Comparison of ENCODE assay signal across 7 mouse cellular contexts in genomic region chr17:56292531-56293222, GRCm38 (mm10). TPM values are rescaled to one million over a fixed set of nuclear protein-coding genes. Genes with fewer than 3 reads are reported as not detected.
A peak's percentile ranks its signal among the peaks of the same experiment; 100 is the strongest.
DNase-seq lines count a peak whose midpoint lies in the region; ATAC-seq and TF ChIP-seq lines count a peak whose summit lies in the region.

Gene Plin3, minus strand, starts transcription at chr17:56292873.

- H3K4me3 ChIP-seq in C2C12 (ENCODE audit: insufficient read depth, poor library complexity, severe bottlenecking), result no peak within 1 kb of the TSS
- H3K4me3 ChIP-seq in forebrain, embryonic 11.5 days (ENCODE audit: low read depth, low read length), result no peak within 1 kb of the TSS
- H3K4me3 ChIP-seq in liver, embryonic 14.5 days (ENCODE audit: insufficient read depth in 1 of 2, low read depth in 2 of 2, low read length in 2 of 2), result no peak within 1 kb of the TSS

- WGBS in forebrain, embryonic 11.5 days, result 93% methylated on average over 4 of the region's 4 CpGs
- 74% methylated on average over 4 of the region's 4 CpGs for WGBS in liver, embryonic 14.5 days (ENCODE audit: insufficient replicate concordance)

- no peaks in the 10 kb centered on the region for H3K79me3 ChIP-seq in C2C12 (ENCODE audit: low read depth)

- TF ChIP-seq CTCF in C2C12 (IDR thresholded peaks at IDR 0.05; ENCODE audit: control insufficient read depth, insufficient read depth, insufficient read length), result no peak
- TF ChIP-seq CTCF in liver, embryonic 14.5 days (IDR thresholded peaks at IDR 0.05; ENCODE audit: low read depth), result no peak

- H3K79me2 ChIP-seq in C2C12 (ENCODE audit: control insufficient read depth, insufficient read depth), result peaks cover 14% of the 10 kb centered on the region

- peaks cover 23% of the 10 kb centered on the region for H3K4me1 ChIP-seq in forebrain, embryonic 11.5 days (replicated peaks; ENCODE audit: control insufficient read depth, insufficient read depth, low read length)
- peaks cover 30 to 38% of the 10 kb centered on the region in 2 experiments for H3K4me1 ChIP-seq in liver, embryonic 14.5 days (replicated peaks; ENCODE audit: control insufficient read depth in 2 of 2, insufficient read depth in 2 of 2, low read length in 1 of 2)

- no peaks in the 10 kb centered on the region for H3K27me3 ChIP-seq in C2C12 (ENCODE audit: control insufficient read depth, insufficient read depth, insufficient read length)
- no peaks in the 10 kb centered on the region for H3K27me3 ChIP-seq in forebrain, embryonic 11.5 days (ENCODE audit: control insufficient read depth, insufficient read depth, low read length)
- H3K27me3 ChIP-seq in liver, embryonic 14.5 days (ENCODE audit: control insufficient read depth, insufficient read depth, low read length), result no peaks in the 10 kb centered on the region; the same call in 1 of the 2 replicates

- no peak for ATAC-seq in CD4-positive, CD25-positive, alpha-beta regulatory T cell, adult 4 months
- no peak for ATAC-seq in forebrain, embryonic 11.5 days (replicated peaks; ENCODE audit: low FRiP score)
- ATAC-seq in liver, embryonic 14.5 days (ENCODE audit: insufficient read depth), result no peak

- intact Hi-C loops in heart, postnatal 14 days (cut with DNase I), result loop anchor here (2.0 kb wide), 1 partner anchor 58 kb away; no protein-coding TSS in a partner anchor
- intact Hi-C loops in left cerebral cortex, postnatal 14 days (cut with DNase I), result no loop called here

- H3K27ac ChIP-seq in forebrain, embryonic 11.5 days (ENCODE audit: low read depth, low read length), result peak within 1 kb of the TSS; percentile 88; the same call in 1 of the 2 replicates
- H3K27ac ChIP-seq in liver, embryonic 14.5 days, result no peak within 1 kb of the TSS; the same call in 1 of the 2 replicates

- H3K9ac ChIP-seq in forebrain, embryonic 11.5 days (ENCODE audit: low read length), result no peak within 1 kb of the TSS; the same call in 1 of the 2 replicates
- peak within 1 kb of the TSS; percentile 41 for H3K9ac ChIP-seq in liver, embryonic 14.5 days (replicated peaks)

- no peak within 1 kb of the TSS for H3K4me2 ChIP-seq in forebrain, embryonic 11.5 days (ENCODE audit: low read depth, low read length, severe bottlenecking)
- H3K4me2 ChIP-seq in liver, embryonic 14.5 days (ENCODE audit: low read depth), result peak within 1 kb of the TSS; percentile 69

- no peaks in the 10 kb centered on the region for H3K36me3 ChIP-seq in C2C12 (ENCODE audit: control insufficient read depth, insufficient read depth)
- no peaks in the 10 kb centered on the region for H3K36me3 ChIP-seq in forebrain, embryonic 11.5 days (ENCODE audit: control insufficient read depth, insufficient read depth, low read length)
- H3K36me3 ChIP-seq in liver, embryonic 14.5 days (replicated peaks; ENCODE audit: control insufficient read depth, insufficient read depth, low read depth), result no peaks in the 10 kb centered on the region

- no peaks in the 10 kb centered on the region for H3K9me3 ChIP-seq in forebrain, embryonic 11.5 days (ENCODE audit: control insufficient read depth, low read length)
- no peaks in the 10 kb centered on the region for H3K9me3 ChIP-seq in liver, embryonic 14.5 days (ENCODE audit: control insufficient read depth, low read length)

- DNase-seq in forebrain, embryonic 11.5 days (ENCODE audit: low spot score), result no peak
- DNase-seq in heart, postnatal 14 days, result peak in 1 of 2 experiments; percentile 51
- DNase-seq in liver, embryonic 14.5 days (ENCODE audit: low read depth in 3 of 3, low spot score in 3 of 3), result no peak
- DNase-seq in thymus, postnatal 36 days, result peak; percentile 48 to 63
- no peak for DNase-seq in left cerebral cortex, postnatal 14 days (ENCODE audit: low spot score in 2 of 2)

- no peak within 1 kb of the TSS for H3ac ChIP-seq in C2C12 (ENCODE audit: control insufficient read depth, insufficient read length, low read depth)

- TF ChIP-seq EP300 in liver, embryonic 14.5 days (IDR thresholded peaks at IDR 0.05; ENCODE audit: low read depth), result no peak

TF ChIP-seq in C2C12, 6 proteins besides CTCF, POLR2A, EP300 and RAD21:
- TF ChIP-seq MYOG (IDR thresholded peaks at IDR 0.05; ENCODE audit: control insufficient read depth, extremely low read depth, insufficient read length) (no peak), FOSL1 (IDR thresholded peaks at IDR 0.05; ENCODE audit: insufficient read depth, low read length, poor library complexity, severe bottlenecking) (no peak)

RNA-seq across cellular contexts. Expression of gene Plin3, which starts in this region (rescaled TPM):
- polyA plus RNA-seq in C2C12 (2012; fragmentation: generic; extraction: Trizol), result 27.5 TPM
- polyA plus RNA-seq in CD4-positive, CD25-positive, alpha-beta regulatory T cell, adult 4 months (2017; shearing (Covaris generic)), result 10 to 100 TPM; 31.8 to 32.1 TPM
- 37.5 and 44.6 TPM in 2 replicates for polyA plus RNA-seq in forebrain, embryonic 11.5 days (2014; fragmentation: Nextera tagmentation; extraction: Ambion mirVana)
- total RNA-seq in heart, postnatal 14 days (2021), result 100 to 1,000 TPM; 115 to 133 TPM
- 7.4 and 9.2 TPM in 2 replicates for polyA plus RNA-seq in liver, embryonic 14.5 days (2012; rRNA removed)
- polyA plus RNA-seq in liver, embryonic 14.5 days (2014; fragmentation: Nextera tagmentation; extraction: Ambion mirVana), result 24.2 and 27.2 TPM in 2 replicates
- total RNA-seq in left cerebral cortex, postnatal 14 days (2021), result 1 to 10 TPM; 4.8 TPM

Comparison
In these comparisons a context has a peak if more than half of its experiments do, and no peak if none do; other contexts are left out.
1. RNA of gene Plin3 (total RNA-seq): 115 to 133 TPM in heart, postnatal 14 days; 4.8 TPM in left cerebral cortex, postnatal 14 days; every median in the first group is over 10 times any median in the second.
2. DNase-seq: peak in thymus, postnatal 36 days (2 of 2); none in forebrain, embryonic 11.5 days (single experiment), liver, embryonic 14.5 days (0 of 3) and left cerebral cortex, postnatal 14 days (0 of 2).